Mouse (Mus musculus): ENCODE data around the gene Vmn1r193.
"Not testable (repeated sequence)": the region's sequence is repeated elsewhere in the genome, so short reads cannot be mapped to it uniquely, and the experiment has no call there.

The Vmn1r193 gene

DNA sequence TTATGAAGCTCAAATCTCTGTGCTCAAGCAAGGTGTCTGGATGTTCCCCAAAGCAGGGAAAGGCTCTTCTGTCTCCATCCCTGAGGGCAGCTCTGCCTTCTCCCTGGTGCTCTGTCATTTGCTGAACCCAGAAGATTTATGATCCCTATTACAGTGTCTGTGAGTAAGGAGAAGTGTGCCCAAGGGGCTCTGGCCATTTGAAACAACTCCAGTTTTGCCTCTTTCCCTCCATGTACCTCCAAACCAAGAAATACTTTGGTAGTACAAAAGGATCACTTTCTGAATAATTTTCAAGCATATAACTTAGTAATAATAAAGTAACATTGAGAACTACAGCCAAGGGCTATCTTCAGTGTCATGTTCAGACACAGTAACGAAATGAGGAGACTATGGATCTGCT is at the start of gene Vmn1r193:
Gene Vmn1r193 (minus strand): TSS at position 101 of the 400 bp plus-strand sequence.
- in situ Hi-C loops (cut with MseI, MboI): not testable (repeated sequence)

- in situ Hi-C loops (cut with MseI, MboI): no loop called here
These were observed 48.8 kb upstream of the Vmn1r193 start for GRCm38 (mm10) chr13:22271721-22272120.

- in situ Hi-C loops (cut with MseI, MboI): not testable (repeated sequence)
These were observed 47.3 kb upstream of the Vmn1r193 start, which contains the start of gene Vmn1r195 for GRCm38 (mm10) chr13:22270222-22270621. Gene Vmn1r195, plus strand, starts transcription at chr13:22270522.

- in situ Hi-C loops (cut with MseI, MboI): no loop called here
These were observed 21.0 kb upstream of the Vmn1r193 start, which contains the start of gene Vmn1r194 for GRCm38 (mm10) chr13:22243915-22244314. Gene Vmn1r194, plus strand, starts transcription at chr13:22244215.

- in situ Hi-C loops (cut with MseI, MboI): not testable (repeated sequence)
These were observed 30.2 kb downstream of the Vmn1r193 start for GRCm38 (mm10) chr13:22192756-22193155.

- in situ Hi-C loops (cut with MseI, MboI): no loop called here
These were observed 31.9 kb downstream of the Vmn1r193 start, which contains the start of gene Vmn1r192 for GRCm38 (mm10) chr13:22191041-22191440. Gene Vmn1r192, minus strand, starts transcription at chr13:22191141.

DNA sequence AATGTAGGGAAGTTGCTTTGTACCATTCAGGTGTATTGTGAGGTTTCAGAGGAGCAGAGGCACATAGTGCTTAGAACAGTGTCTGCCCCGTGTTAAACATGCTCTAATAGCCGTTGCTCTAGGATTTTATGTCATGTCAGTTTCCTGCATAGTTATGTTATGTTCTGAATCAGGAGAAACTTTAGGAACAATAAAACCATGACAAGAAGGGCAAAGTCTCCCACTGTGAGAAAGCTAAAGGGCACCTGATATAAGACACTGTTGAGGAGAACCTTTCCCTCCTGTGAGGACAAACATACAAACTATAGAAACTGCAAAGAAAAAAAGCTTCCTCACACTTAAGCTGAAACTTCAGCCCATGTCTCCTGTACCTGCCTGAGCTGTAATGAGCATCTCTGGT is 32.6 kb downstream of the Vmn1r193 start:
- in situ Hi-C loops (cut with MseI, MboI): no loop called here

- in situ Hi-C loops (cut with MseI, MboI): no loop called here
These were observed 33.6 kb downstream of the Vmn1r193 start for GRCm38 (mm10) chr13:22189313-22189712.

GRCm38 (mm10) chr13:22183869-22184268 is 39.1 kb downstream of the Vmn1r193 start, which contains the start of gene Vmn1r191:
Gene Vmn1r191, minus strand, starts transcription at chr13:22183969.
- in situ Hi-C loops (cut with MseI, MboI): no loop called here

DNA sequence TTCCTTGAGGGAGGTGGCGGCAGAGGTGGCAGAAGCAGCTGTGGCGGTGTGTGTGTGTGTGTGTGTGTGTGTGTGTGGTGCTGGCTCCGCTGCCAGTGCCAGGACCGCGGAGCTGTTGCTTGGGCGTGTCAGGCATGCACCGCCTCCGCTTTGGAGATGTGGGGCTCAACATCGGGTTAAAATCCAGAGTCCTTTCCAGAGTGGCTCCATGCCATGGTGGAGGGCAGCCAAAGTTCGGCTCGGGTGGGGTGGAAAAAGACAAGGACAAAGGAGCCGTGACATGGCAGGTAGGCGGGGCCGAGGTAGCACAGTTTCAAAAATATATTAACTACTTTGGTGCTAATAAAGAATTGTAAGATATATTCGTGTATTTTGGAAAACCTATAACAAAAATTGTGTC is 54.5 kb downstream of the Vmn1r193 start:
- in situ Hi-C loops (cut with MseI, MboI): no loop called here
